Mouse (Mus musculus): Measurements from ENCODE around the gene Apol9a.

- no peak for TF ChIP-seq CTCF (IDR thresholded peaks at IDR 0.05; ENCODE audit: insufficient read depth, low read length)
- no peak for TF ChIP-seq POLR2A (IDR thresholded peaks at IDR 0.05; ENCODE audit: borderline replicate concordance, extremely low read depth, low read depth, low read length)
These were observed 40.3 kb downstream of the Apol9a start for GRCm38 (mm10) chr15:77370588-77370987.

Measured in lung, adult 2 months (tissue).